In genomic region chr14:52279747-52280120, GRCm38 (mm10) we compare ENCODE assay signal across 9 mouse cellular contexts. TPM values are rescaled to one million over a fixed set of nuclear protein-coding genes. Genes with fewer than 3 reads are reported as not detected.
DNase-seq lines count a peak whose midpoint lies in the region; ATAC-seq and TF ChIP-seq lines count a peak whose summit lies in the region.
"Had no signal": no experiment of that assay in that cellular context is flagged by ENCODE, and none has a peak within 500 bp of the region (broad histone marks: within the 10 kb centered on the region; RNA-seq: fewer than 3 reads in every experiment).

No protein-coding gene starts in this region.

- H3K4me1 ChIP-seq in CH12.LX (ENCODE audit: control insufficient read depth in 1 of 2, insufficient read depth in 2 of 2), result peaks cover 4 to 22% of the 10 kb centered on the region in 2 experiments; a peak in 3 of 4 replicates
- H3K4me1 ChIP-seq in forebrain, embryonic 12.5 days, result peaks cover 11% of the 10 kb centered on the region
- H3K4me1 ChIP-seq in liver, embryonic 15.5 days (replicated peaks), result peaks cover 23% of the 10 kb centered on the region

- H3K9ac ChIP-seq in CH12.LX (ENCODE audit: insufficient read depth, low read depth), result peak overlapping the region; percentile 87
- peak overlapping the region; percentile 90 for H3K9ac ChIP-seq in forebrain, embryonic 12.5 days
- H3K9ac ChIP-seq in liver, embryonic 15.5 days, result peak overlapping the region; percentile 76

- ATAC-seq in forebrain, embryonic 12.5 days (ENCODE audit: low FRiP score), result peak; percentile 47
- no peak for ATAC-seq in liver, embryonic 15.5 days (ENCODE audit: insufficient read depth)

- peak overlapping the region; percentile 96; the same call in 1 of the 2 replicates for H3K4me2 ChIP-seq in CH12.LX (ENCODE audit: insufficient read depth, low read depth, poor library complexity, severe bottlenecking)
- H3K4me2 ChIP-seq in forebrain, embryonic 12.5 days, result peak overlapping the region; percentile 63
- peak overlapping the region; percentile 84 for H3K4me2 ChIP-seq in liver, embryonic 15.5 days

- H3K27me3 ChIP-seq in CH12.LX (replicated peaks), result no peaks in the 10 kb centered on the region
- no peaks in the 10 kb centered on the region for H3K27me3 ChIP-seq in forebrain, embryonic 12.5 days
- no peaks in the 10 kb centered on the region for H3K27me3 ChIP-seq in liver, embryonic 15.5 days
- H3K27me3 ChIP-seq: Patski had no signal

- H3K79me2 ChIP-seq in CH12.LX (replicated peaks; ENCODE audit: control insufficient read depth, extremely low read depth, insufficient read depth, poor library complexity, severe bottlenecking), result peaks cover 51% of the 10 kb centered on the region

- WGBS in forebrain, embryonic 12.5 days, result under 1% methylated on average over 21 of the region's 21 CpGs
- WGBS in liver, embryonic 15.5 days (ENCODE audit: insufficient replicate concordance), result 1% methylated on average over 21 of the region's 21 CpGs

- TF ChIP-seq EP300 in CH12.LX (IDR thresholded peaks at IDR 0.05; ENCODE audit: low read length), result no peak

- dilution Hi-C loops in CH12.LX (cut with MboI; ENCODE audit: extremely low pct_ligation_motif_present, extremely low pct_unique_long_range_greater_than_20kb, low sequenced_read_pairs), result no loop called here

- no peak for TF ChIP-seq CTCF in CH12.LX (conservative IDR thresholded peaks at IDR 0.05 in 1 of 2, IDR thresholded peaks at IDR 0.05 in 1 of 2; ENCODE audit: low read depth in 2 of 2, low read length in 2 of 2)

- in situ Hi-C loops in CH12.LX (cut with MboI; ENCODE audit: low pct_ligation_motif_present, low pct_unique_long_range_greater_than_20kb, low sequenced_read_pairs), result no loop called here

- TF ChIP-seq RAD21 in CH12.LX (IDR thresholded peaks at IDR 0.05; ENCODE audit: low read depth, low read length), result no peak

- no peaks in the 10 kb centered on the region for H3K9me3 ChIP-seq in CH12.LX (replicated peaks; ENCODE audit: low read length)
- no peaks in the 10 kb centered on the region for H3K9me3 ChIP-seq in forebrain, embryonic 12.5 days
- H3K9me3 ChIP-seq in liver, embryonic 15.5 days (replicated peaks), result no peaks in the 10 kb centered on the region

- H3K36me3 ChIP-seq in CH12.LX (replicated peaks in 1 of 2; ENCODE audit: control insufficient read depth in 1 of 2, insufficient read depth in 1 of 2, low read length in 1 of 2), result peaks cover 17 to 41% of the 10 kb centered on the region in 2 experiments
- peaks cover 14% of the 10 kb centered on the region for H3K36me3 ChIP-seq in forebrain, embryonic 12.5 days (replicated peaks)
- H3K36me3 ChIP-seq in liver, embryonic 15.5 days (replicated peaks), result 0 out of 2 replicates have a peak, but pooled peaks cover 5% of the 10 kb centered on the region

- no peak for TF ChIP-seq POLR2A in CH12.LX (IDR thresholded peaks at IDR 0.05; ENCODE audit: low read depth, low read length)

- H3K27ac ChIP-seq in CH12.LX (ENCODE audit: insufficient read depth, low read depth), result peak overlapping the region; percentile 59
- peak overlapping the region; percentile 86 for H3K27ac ChIP-seq in forebrain, embryonic 12.5 days
- H3K27ac ChIP-seq in liver, embryonic 15.5 days (replicated peaks), result peak overlapping the region; percentile 92

- H3K4me3 ChIP-seq in CH12.LX (replicated peaks in 1 of 3; ENCODE audit: low read depth in 2 of 3, low read length in 2 of 3, poor library complexity in 1 of 3), result peak overlapping the region; percentile 68 to 96 (median 77)
- peak overlapping the region; percentile 92 for H3K4me3 ChIP-seq in forebrain, embryonic 12.5 days (replicated peaks)
- peak overlapping the region; percentile 80 for H3K4me3 ChIP-seq in liver, embryonic 15.5 days (replicated peaks)

- peak; percentile 34 for DNase-seq in gastrocnemius, postnatal 10 days
- no peak for DNase-seq in gastrocnemius, adult 18-20 months (ENCODE audit: low spot score)
- DNase-seq in CH12.LX (ENCODE audit: extremely low read depth), result peak; percentile 37
- DNase-seq in spleen, adult 12 weeks (ENCODE audit: low spot score), result no peak
- no peak for DNase-seq in layer of hippocampus, adult 9-11 months
- DNase-seq in cerebellum, adult 9-11 months, result no peak

TF ChIP-seq in CH12.LX, 34 proteins besides CTCF, POLR2A, EP300 and RAD21:
- TF ChIP-seq TCF12 (IDR thresholded peaks at IDR 0.05; ENCODE audit: low read depth, low read length) (no peak), MAX (IDR thresholded peaks at IDR 0.05; ENCODE audit: low read length) (peak; percentile 25; the same call in 1 of the 2 replicates), HCFC1 (IDR thresholded peaks at IDR 0.05; ENCODE audit: low read depth, low read length) (no peak), CHD2 (IDR thresholded peaks at IDR 0.05; ENCODE audit: low read length) (peak; percentile 42; the same call in 1 of the 2 replicates)

RNA-seq across cellular contexts. Expression of gene Rab2b, which starts 0.4 kb away (rescaled TPM):
- 1 to 10 TPM; 7.1 to 8.3 TPM for total RNA-seq in gastrocnemius, postnatal 10 days (2021)
- total RNA-seq in gastrocnemius, adult 18-20 months (2021), result 1 to 10 TPM; 2.3 TPM
- 3.8 and 4.6 TPM in 2 replicates for total RNA-seq in CH12.LX (2012; rRNA removed)
- total RNA-seq in CH12.LX (2014; rRNA removed), result 7.8 and 10.2 TPM in 2 replicates
- polyA plus RNA-seq in CH12.LX (2012; ENCODE audit: insufficient read length, low read depth), result 5.7 and 6.9 TPM in 2 replicates
- polyA plus RNA-seq in forebrain, embryonic 12.5 days (2016; fragmentation: Nextera tagmentation; extraction: Ambion mirVana), result 30.6 and 35.2 TPM in 2 replicates
- 2.6 and 3.1 TPM in 2 replicates for polyA plus RNA-seq in liver, embryonic 15.5 days (2015; fragmentation: Nextera tagmentation; extraction: Ambion mirVana)

RNA-seq across cellular contexts. Expression of gene Tox4, which starts 0.8 kb away (rescaled TPM):
- 10 to 100 TPM; 31.3 to 33.8 TPM for total RNA-seq in gastrocnemius, postnatal 10 days (2021)
- total RNA-seq in gastrocnemius, adult 18-20 months (2021), result 10 to 100 TPM; 48.6 to 51.3 TPM
- total RNA-seq in CH12.LX (2012; rRNA removed) (41.6 and 45.7 TPM in 2 replicates), CH12.LX (2014; rRNA removed) (56.3 and 58.9 TPM in 2 replicates)
- polyA plus RNA-seq in CH12.LX (2012; ENCODE audit: insufficient read length, low read depth), result 43.5 and 49.1 TPM in 2 replicates
- polyA plus RNA-seq in forebrain, embryonic 12.5 days (2016; fragmentation: Nextera tagmentation; extraction: Ambion mirVana), result 52.4 and 58.5 TPM in 2 replicates
- polyA plus RNA-seq in liver, embryonic 15.5 days (2015; fragmentation: Nextera tagmentation; extraction: Ambion mirVana), result 16.4 and 18.1 TPM in 2 replicates

RNA-seq across cellular contexts. Expression of gene Chd8, which starts 22.2 kb away (rescaled TPM):
- total RNA-seq in gastrocnemius, postnatal 10 days (2021), result 10 to 100 TPM; 46.7 to 62.6 TPM
- total RNA-seq in gastrocnemius, adult 18-20 months (2021), result 10 to 100 TPM; 26.9 to 29.6 TPM
- total RNA-seq in CH12.LX (2012; rRNA removed) (49.2 and 51.9 TPM in 2 replicates), CH12.LX (2014; rRNA removed) (16.8 and 17.3 TPM in 2 replicates)
- 89.2 and 96.8 TPM in 2 replicates for polyA plus RNA-seq in CH12.LX (2012; ENCODE audit: insufficient read length, low read depth)
- 57.8 and 65.9 TPM in 2 replicates for polyA plus RNA-seq in forebrain, embryonic 12.5 days (2016; fragmentation: Nextera tagmentation; extraction: Ambion mirVana)
- 8.3 and 10.2 TPM in 2 replicates for polyA plus RNA-seq in liver, embryonic 15.5 days (2015; fragmentation: Nextera tagmentation; extraction: Ambion mirVana)

RNA-seq across cellular contexts. Expression of gene Mettl3, which starts 25.2 kb away (rescaled TPM):
- total RNA-seq in gastrocnemius, postnatal 10 days (2021), result 10 to 100 TPM; 16.3 to 17.3 TPM
- total RNA-seq in gastrocnemius, adult 18-20 months (2021), result 10 to 100 TPM; 16.6 to 17.1 TPM
- total RNA-seq in CH12.LX (2012; rRNA removed) (41.6 and 51.5 TPM in 2 replicates), CH12.LX (2014; rRNA removed) (42.7 and 47.0 TPM in 2 replicates)
- 47.4 and 49.5 TPM in 2 replicates for polyA plus RNA-seq in CH12.LX (2012; ENCODE audit: insufficient read length, low read depth)
- polyA plus RNA-seq in forebrain, embryonic 12.5 days (2016; fragmentation: Nextera tagmentation; extraction: Ambion mirVana), result 54.8 and 56.4 TPM in 2 replicates
- 15.9 and 18.2 TPM in 2 replicates for polyA plus RNA-seq in liver, embryonic 15.5 days (2015; fragmentation: Nextera tagmentation; extraction: Ambion mirVana)

RNA-seq across cellular contexts. Expression of gene Sall2, which starts 48.8 kb away (rescaled TPM):
- total RNA-seq in gastrocnemius, postnatal 10 days (2021), result 1 to 10 TPM; 3.1 to 5.0 TPM
- total RNA-seq in gastrocnemius, adult 18-20 months (2021), result under 1 TPM; 0.39 to 0.57 TPM
- total RNA-seq in CH12.LX (2012; rRNA removed) (1.3 and 1.5 TPM in 2 replicates), CH12.LX (2014; rRNA removed) (0.16 and 0.19 TPM in 2 replicates)
- 0.40 and 0.60 TPM in 2 replicates for polyA plus RNA-seq in CH12.LX (2012; ENCODE audit: insufficient read length, low read depth)
- polyA plus RNA-seq in forebrain, embryonic 12.5 days (2016; fragmentation: Nextera tagmentation; extraction: Ambion mirVana), result 66.2 and 72.4 TPM in 2 replicates
- 0.71 and 0.86 TPM in 2 replicates for polyA plus RNA-seq in liver, embryonic 15.5 days (2015; fragmentation: Nextera tagmentation; extraction: Ambion mirVana)

Comparison
In these comparisons a context has a peak if more than half of its experiments do, and no peak if none do; other contexts are left out.
1. DNase-seq: peak in gastrocnemius, postnatal 10 days (single experiment) and CH12.LX (single experiment); none in gastrocnemius, adult 18-20 months (single experiment), spleen, adult 12 weeks (single experiment), layer of hippocampus, adult 9-11 months (single experiment) and cerebellum, adult 9-11 months (single experiment).
2. Peak in every context shown above with its lines, with median percentiles within 50 percentile points of each other: H3K27ac ChIP-seq, H3K4me2 ChIP-seq, H3K4me3 ChIP-seq and H3K9ac ChIP-seq.